Mouse (Mus musculus) midbrain, embryonic 13.5 days (tissue): Measurements from ENCODE around the gene Tsc22d3. TPM values are rescaled to one million over a fixed set of nuclear protein-coding genes. Genes with fewer than 3 reads are reported as not detected.

Experiments used
- ATAC-seq: fragments of 200-750 bp; cut with Nextera tagmentation; 2 replicates; pipeline ENCODE4 v1.8.0; 2017; ENCODE audit warnings: mild to moderate bottlenecking, moderate TSS enrichment, moderate library complexity
- H3K27ac ChIP-seq: fragments of 300-500 bp; sonication (generic); 2 replicates; pipeline ENCODE4 v1.5.1; 2015; ENCODE audit warnings: inconsistent platforms, mild to moderate bottlenecking, moderate library complexity
- H3K27me3 ChIP-seq: fragments of 300-500 bp; sonication (generic); 2 replicates; pipeline ENCODE4 v1.6.1; 2015; ENCODE audit warnings: mild to moderate bottlenecking, inconsistent platforms
- H3K36me3 ChIP-seq: fragments of 300-500 bp; sonication (generic); 2 replicates; pipeline ENCODE4 v1.6.1; 2015; ENCODE audit warnings: mild to moderate bottlenecking, inconsistent platforms
- H3K4me1 ChIP-seq: fragments of 300-500 bp; sonication (generic); replicated peaks from 2 replicates; pipeline ENCODE4 v1.6.1; 2015; ENCODE audit warnings: inconsistent platforms
- H3K4me2 ChIP-seq: fragments of 300-500 bp; sonication (generic); replicated peaks from 2 replicates; pipeline ENCODE4 v1.6.1; 2015; ENCODE audit warnings: moderate library complexity, mild to moderate bottlenecking, inconsistent platforms
- H3K4me3 ChIP-seq: fragments of 300-500 bp; sonication (generic); replicated peaks from 2 replicates; pipeline ENCODE4 v1.5.1; 2015; ENCODE audit warnings: mild to moderate bottlenecking, inconsistent platforms
- H3K9ac ChIP-seq: fragments of 300-500 bp; sonication (generic); replicated peaks from 2 replicates; pipeline ENCODE4 v1.6.1; 2015; ENCODE audit warnings: mild to moderate bottlenecking, inconsistent platforms
- H3K9me3 ChIP-seq: fragments of 300-500 bp; sonication (generic); 2 replicates; pipeline ENCODE4 v1.6.1; 2016; ENCODE audit warnings: mild to moderate bottlenecking, inconsistent platforms
- WGBS: fragments of 180-500 bp; shearing (Covaris S2); methylation state at CpG from one replicate; pipeline ENCODE4 v1.1.7; 2015; 5-methylcytosine and 5-hydroxymethylcytosine counted together
- polyA plus RNA-seq: library from polyadenylated mRNA; unstranded; fragments of >200 nt; fragmentation: Nextera tagmentation; extraction: Ambion mirVana; gene quantifications from 2 replicates; pipeline ENCODE4 v1.2.1, GENCODE M21; 2015

Gene Tsc22d3
- polyA plus RNA-seq, 1 experiment from 2014 or later: 134 TPM

DNA sequence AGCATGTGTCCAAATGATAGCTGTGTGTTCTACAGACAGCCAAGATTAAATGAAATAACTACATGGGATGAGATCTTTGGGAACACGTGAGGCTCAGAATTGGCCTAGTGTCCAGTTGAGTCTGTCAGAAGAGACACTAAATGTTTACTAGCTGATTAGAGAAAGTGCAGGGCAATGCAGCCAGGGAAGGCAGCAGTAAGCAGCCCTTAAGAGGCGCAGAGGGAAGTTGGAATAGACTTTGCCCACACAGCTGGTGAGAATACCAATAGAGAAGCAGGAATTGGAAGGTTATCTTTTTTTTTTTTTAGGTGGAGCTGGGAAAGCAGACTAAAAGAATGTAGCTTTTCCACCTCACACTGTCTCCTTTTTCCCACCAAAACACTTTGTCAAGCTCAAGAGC is 61.8 kb downstream of the Tsc22d3 start:
- Histone ChIP-seq H3K4me3 (no peak overlapping the region), H3K4me2 (no peak overlapping the region), H3K27me3 (peaks cover 75% of the 10 kb centered on the region), H3K27ac (no peak overlapping the region), H3K9me3 (no peaks in the 10 kb centered on the region), H3K4me1 (peaks cover 18% of the 10 kb centered on the region), H3K36me3 (no peaks in the 10 kb centered on the region), H3K9ac (no peak overlapping the region)
- ATAC-seq: no peak
- 82% methylated on average over 2 of the region's 2 CpGs for WGBS

DNA sequence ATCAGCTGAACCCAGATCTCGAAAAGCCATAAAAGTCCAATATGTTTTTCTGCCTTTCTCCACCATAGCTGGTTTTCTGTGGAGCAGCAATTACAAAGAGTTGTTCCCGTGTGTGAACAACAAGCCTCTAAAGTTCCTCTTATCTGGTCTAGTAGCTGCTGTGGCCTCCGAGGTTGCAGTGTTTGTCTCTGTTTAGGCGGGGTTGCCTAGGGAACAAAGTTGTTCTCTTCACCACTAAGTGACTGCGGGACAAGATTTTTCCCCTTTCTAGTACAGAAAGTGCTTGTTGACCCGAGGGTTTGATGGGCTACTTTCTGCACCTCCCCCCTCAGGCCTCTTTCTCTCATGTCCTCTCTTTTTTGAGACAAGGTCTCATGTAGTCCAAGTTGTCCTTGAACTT is 62.8 kb downstream of the Tsc22d3 start:
- no peak overlapping the region for H3K27ac ChIP-seq

GRCm38 (mm10) chrX:140535487-140535886 is 65.0 kb downstream of the Tsc22d3 start:
- Histone ChIP-seq H3K27me3 (peaks cover 65% of the 10 kb centered on the region), H3K4me3 (no peak overlapping the region), H3K27ac (no peak overlapping the region), H3K9me3 (no peaks in the 10 kb centered on the region), H3K4me1 (peaks cover 2% of the 10 kb centered on the region), H3K9ac (no peak overlapping the region), H3K36me3 (no peaks in the 10 kb centered on the region), H3K4me2 (no peak overlapping the region)
- no peak for ATAC-seq
- 71% methylated on average over 1 of the region's 1 CpGs for WGBS

More for the DNA sequence above, 62.8 kb downstream of the Tsc22d3 start:
- Histone ChIP-seq H3K36me3 (no peaks in the 10 kb centered on the region), H3K4me1 (peaks cover 14% of the 10 kb centered on the region), H3K4me2 (no peak overlapping the region), H3K4me3 (no peak overlapping the region), H3K27me3 (peaks cover 73% of the 10 kb centered on the region), H3K9ac (no peak overlapping the region), H3K9me3 (no peaks in the 10 kb centered on the region)
- 48% methylated on average over 6 of the region's 6 CpGs for WGBS
- no peak for ATAC-seq

DNA sequence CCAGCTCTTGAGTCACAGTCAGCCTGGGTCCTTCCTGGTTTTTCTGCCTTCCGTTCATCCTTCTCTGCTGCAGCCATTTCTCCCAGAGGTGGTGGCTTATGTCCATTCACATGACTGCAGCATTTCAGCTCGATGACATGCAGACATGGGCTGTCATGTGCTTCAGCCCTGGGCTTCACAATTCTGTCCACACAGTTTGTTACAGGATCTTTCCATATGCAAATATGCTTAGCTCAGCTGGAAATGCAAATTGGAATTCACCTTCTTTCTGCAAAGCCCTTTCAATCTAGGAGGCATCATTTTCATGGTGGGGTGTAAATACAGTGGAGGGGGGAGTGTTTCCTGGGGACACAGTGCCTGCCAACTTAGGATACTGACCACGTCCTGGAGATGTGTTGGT is 66.2 kb downstream of the Tsc22d3 start:
- Histone ChIP-seq H3K4me2 (no peak overlapping the region), H3K9me3 (no peaks in the 10 kb centered on the region), H3K9ac (no peak overlapping the region), H3K27me3 (peaks cover 70% of the 10 kb centered on the region), H3K4me3 (no peak overlapping the region), H3K36me3 (no peaks in the 10 kb centered on the region), H3K4me1 (no peaks in the 10 kb centered on the region), H3K27ac (no peak overlapping the region)
- 62% methylated on average over 3 of the region's 3 CpGs for WGBS
- no peak for ATAC-seq

DNA sequence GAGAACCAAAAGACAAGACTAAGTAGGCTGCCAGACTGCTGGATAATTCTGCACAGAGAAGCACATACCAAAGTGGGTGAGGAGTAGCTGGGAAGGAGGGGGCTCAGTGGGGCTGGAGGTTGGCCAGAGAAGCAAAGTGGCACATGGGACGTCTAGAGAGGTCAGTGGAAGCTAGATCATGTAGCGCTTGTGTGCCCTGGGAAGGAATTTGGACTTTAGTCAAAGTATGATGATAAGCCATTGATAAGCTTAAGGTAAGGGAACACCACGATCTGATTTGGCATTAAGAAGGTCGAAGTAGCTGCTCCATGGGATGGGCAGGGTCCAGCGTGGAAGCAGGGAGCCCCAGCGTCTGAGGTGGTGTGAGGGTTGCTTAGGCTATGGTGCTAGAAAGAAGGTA is 68.1 kb downstream of the Tsc22d3 start:
- 82% methylated on average over 6 of the region's 6 CpGs for WGBS

GRCm38 (mm10) chrX:140531356-140531755 is 69.1 kb downstream of the Tsc22d3 start:
- ATAC-seq: no peak
- peaks cover 59% of the 10 kb centered on the region for H3K27me3 ChIP-seq

More for the DNA sequence above, 68.1 kb downstream of the Tsc22d3 start:
- Histone ChIP-seq H3K9ac (no peak overlapping the region), H3K4me1 (no peaks in the 10 kb centered on the region), H3K27ac (no peak overlapping the region), H3K9me3 (no peaks in the 10 kb centered on the region), H3K4me2 (no peak overlapping the region), H3K36me3 (no peaks in the 10 kb centered on the region), H3K27me3 (peaks cover 63% of the 10 kb centered on the region), H3K4me3 (no peak overlapping the region)
- no peak for ATAC-seq

GRCm38 (mm10) chrX:140530632-140531031 is 69.8 kb downstream of the Tsc22d3 start:
- no peaks in the 10 kb centered on the region for H3K9me3 ChIP-seq
- H3K27me3 ChIP-seq: peaks cover 55% of the 10 kb centered on the region
- H3K36me3 ChIP-seq: no peaks in the 10 kb centered on the region
- H3K4me3 ChIP-seq: no peak overlapping the region
- WGBS: 81% methylated on average over 5 of the region's 5 CpGs
- no peaks in the 10 kb centered on the region for H3K4me1 ChIP-seq
- no peak overlapping the region for H3K9ac ChIP-seq
- ATAC-seq: no peak
- H3K4me2 ChIP-seq: no peak overlapping the region
- no peak overlapping the region for H3K27ac ChIP-seq

More at GRCm38 (mm10) chrX:140531356-140531755, 69.1 kb downstream of the Tsc22d3 start:
- Histone ChIP-seq H3K36me3 (no peaks in the 10 kb centered on the region), H3K4me2 (no peak overlapping the region), H3K4me1 (no peaks in the 10 kb centered on the region), H3K9ac (no peak overlapping the region), H3K9me3 (no peaks in the 10 kb centered on the region), H3K27ac (no peak overlapping the region), H3K4me3 (no peak overlapping the region)
- 85% methylated on average over 2 of the region's 2 CpGs for WGBS

- Histone ChIP-seq H3K36me3 (no peaks in the 10 kb centered on the region), H3K4me1 (no peaks in the 10 kb centered on the region), H3K4me3 (no peak overlapping the region), H3K9me3 (no peaks in the 10 kb centered on the region), H3K27me3 (peaks cover 45% of the 10 kb centered on the region; the same call in 1 of the 2 replicates), H3K27ac (no peak overlapping the region), H3K4me2 (no peak overlapping the region), H3K9ac (no peak overlapping the region)
- no peak for ATAC-seq
- WGBS: 75% methylated on average over 5 of the region's 5 CpGs
These were observed 71.3 kb downstream of the Tsc22d3 start for GRCm38 (mm10) chrX:140529074-140529561.

GRCm38 (mm10) chrX:140527231-140527630 is 73.2 kb downstream of the Tsc22d3 start:
- H3K4me3 ChIP-seq: no peak overlapping the region
- 77% methylated on average over 6 of the region's 6 CpGs for WGBS
- H3K27ac ChIP-seq: no peak overlapping the region
- no peak for ATAC-seq
- no peaks in the 10 kb centered on the region for H3K36me3 ChIP-seq
- H3K27me3 ChIP-seq: peaks cover 42% of the 10 kb centered on the region; the same call in 1 of the 2 replicates
- no peaks in the 10 kb centered on the region for H3K9me3 ChIP-seq
- no peak overlapping the region for H3K4me2 ChIP-seq
- no peaks in the 10 kb centered on the region for H3K4me1 ChIP-seq
- H3K9ac ChIP-seq: no peak overlapping the region

GRCm38 (mm10) chrX:140526253-140526618 is 74.2 kb downstream of the Tsc22d3 start:
- no peaks in the 10 kb centered on the region for H3K4me1 ChIP-seq
- no peak overlapping the region for H3K4me2 ChIP-seq
- no peaks in the 10 kb centered on the region for H3K36me3 ChIP-seq
- WGBS: 90% methylated on average over 5 of the region's 5 CpGs
- no peak overlapping the region for H3K9ac ChIP-seq
- peaks cover 34% of the 10 kb centered on the region; the same call in 1 of the 2 replicates for H3K27me3 ChIP-seq
- H3K4me3 ChIP-seq: no peak overlapping the region
- no peak overlapping the region for H3K27ac ChIP-seq
- no peaks in the 10 kb centered on the region for H3K9me3 ChIP-seq
- ATAC-seq: no peak

GRCm38 (mm10) chrX:140525604-140526252 is 74.7 kb downstream of the Tsc22d3 start:
- no peaks in the 10 kb centered on the region for H3K9me3 ChIP-seq
- H3K27me3 ChIP-seq: peaks cover 32% of the 10 kb centered on the region; the same call in 1 of the 2 replicates
- no peaks in the 10 kb centered on the region for H3K4me1 ChIP-seq
- no peak overlapping the region for H3K27ac ChIP-seq
- no peak overlapping the region for H3K4me2 ChIP-seq
- no peak overlapping the region for H3K4me3 ChIP-seq
- WGBS: 91% methylated on average over 7 of the region's 7 CpGs
- H3K36me3 ChIP-seq: no peaks in the 10 kb centered on the region
- H3K9ac ChIP-seq: no peak overlapping the region
- ATAC-seq: no peak

GRCm38 (mm10) chrX:140524231-140524630 is 76.2 kb downstream of the Tsc22d3 start:
- Histone ChIP-seq H3K4me3 (no peak overlapping the region), H3K36me3 (no peaks in the 10 kb centered on the region), H3K9me3 (no peaks in the 10 kb centered on the region), H3K27ac (no peak overlapping the region), H3K4me2 (no peak overlapping the region), H3K4me1 (peaks cover 3% of the 10 kb centered on the region; the same call in 1 of the 2 replicates), H3K9ac (no peak overlapping the region), H3K27me3 (peaks cover 24% of the 10 kb centered on the region; the same call in 1 of the 2 replicates)
- ATAC-seq: no peak
- WGBS: 92% methylated on average over 5 of the region's 5 CpGs
